In genomic region chr8:124290911-124291691, GRCm38 (mm10) we compare ENCODE assay signal across 9 mouse cellular contexts. TPM values are rescaled to one million over a fixed set of nuclear protein-coding genes. Genes with fewer than 3 reads are reported as not detected.
A peak's percentile ranks its signal among the peaks of the same experiment; 100 is the strongest.
DNase-seq lines count a peak whose midpoint lies in the region; ATAC-seq and TF ChIP-seq lines count a peak whose summit lies in the region.
"Had no signal": no experiment of that assay in that cellular context is flagged by ENCODE, and none has a peak within 500 bp of the region (broad histone marks: within the 10 kb centered on the region; RNA-seq: fewer than 3 reads in every experiment).

No protein-coding gene starts in this region.

- no peak overlapping the region for H3K4me2 ChIP-seq in limb, embryonic 13.5 days (replicated peaks)
- no peak overlapping the region for H3K4me2 ChIP-seq in hindbrain, embryonic 11.5 days (replicated peaks; ENCODE audit: low read depth, low read length)
- H3K4me2 ChIP-seq: hindbrain, embryonic 15.5 days had no signal

- DNase-seq in cerebellum, adult 2 months: peak in 1 of 2 experiments; percentile 68
- no peak for DNase-seq in cerebellum, postnatal 4 days (ENCODE audit: low spot score in 2 of 2)
- no peak for DNase-seq in limb, embryonic 10.5 days (ENCODE audit: low spot score)
- peak; percentile 62 for DNase-seq in R1 (ENCODE audit: low read depth, low spot score)
- no peak for DNase-seq in hindbrain, embryonic 11.5 days (ENCODE audit: low spot score)
- no peak for DNase-seq in embryo, embryonic 11 days

- no peaks in the 10 kb centered on the region for H3K9me3 ChIP-seq in limb, embryonic 13.5 days
- H3K9me3 ChIP-seq in limb, embryonic 10.5 days (replicated peaks): no peaks in the 10 kb centered on the region
- no peaks in the 10 kb centered on the region for H3K9me3 ChIP-seq in hindbrain, embryonic 11.5 days (ENCODE audit: control insufficient read depth, low read length)
- H3K9me3 ChIP-seq: hindbrain, embryonic 15.5 days had no signal

- H3K9ac ChIP-seq in limb, embryonic 13.5 days: no peak overlapping the region
- H3K9ac ChIP-seq in hindbrain, embryonic 11.5 days (ENCODE audit: low read depth, low read length): no peak overlapping the region
- H3K9ac ChIP-seq: hindbrain, embryonic 15.5 days had no signal

- no peak overlapping the region for H3K27ac ChIP-seq in cerebellum, adult 2 months (ENCODE audit: insufficient read depth, low read length)
- H3K27ac ChIP-seq in limb, embryonic 13.5 days: peak overlapping the region; percentile 3; the same call in 1 of the 2 replicates
- H3K27ac ChIP-seq in limb, embryonic 10.5 days: no peak overlapping the region
- no peak overlapping the region; the same call in 1 of the 2 replicates for H3K27ac ChIP-seq in hindbrain, embryonic 11.5 days (ENCODE audit: low read depth, low read length)
- H3K27ac ChIP-seq: hindbrain, embryonic 15.5 days had no signal

- H3K4me3 ChIP-seq in cerebellum, adult 2 months (replicated peaks; ENCODE audit: insufficient read depth, low read depth, low read length): no peak overlapping the region
- no peak overlapping the region for H3K4me3 ChIP-seq in limb, embryonic 13.5 days
- H3K4me3 ChIP-seq in limb, embryonic 10.5 days: no peak overlapping the region
- no peak overlapping the region for H3K4me3 ChIP-seq in hindbrain, embryonic 11.5 days (ENCODE audit: low read depth, low read length)
- H3K4me3 ChIP-seq: hindbrain, embryonic 15.5 days had no signal

- peak; percentile 62; the same call in 1 of the 2 replicates for TF ChIP-seq CTCF in cerebellum, adult 2 months (IDR thresholded peaks at IDR 0.05; ENCODE audit: borderline replicate concordance, insufficient read depth, low read depth, low read length)

- no peaks in the 10 kb centered on the region for H3K27me3 ChIP-seq in cerebellum, adult 2 months (ENCODE audit: control insufficient read depth, insufficient read depth, low read length)
- no peaks in the 10 kb centered on the region for H3K27me3 ChIP-seq in limb, embryonic 13.5 days
- no peaks in the 10 kb centered on the region for H3K27me3 ChIP-seq in limb, embryonic 10.5 days (ENCODE audit: low read depth, poor library complexity, severe bottlenecking)
- H3K27me3 ChIP-seq in hindbrain, embryonic 11.5 days (ENCODE audit: control insufficient read depth, insufficient read depth, low read length): no peaks in the 10 kb centered on the region
- H3K27me3 ChIP-seq: hindbrain, embryonic 15.5 days had no signal

- H3K4me1 ChIP-seq in cerebellum, adult 2 months (ENCODE audit: control insufficient read depth, insufficient read depth, low read length): peaks cover 67% of the 10 kb centered on the region
- H3K4me1 ChIP-seq in limb, embryonic 13.5 days: peaks cover 42% of the 10 kb centered on the region
- H3K4me1 ChIP-seq in limb, embryonic 10.5 days: peaks cover 32% of the 10 kb centered on the region
- H3K4me1 ChIP-seq in hindbrain, embryonic 11.5 days (replicated peaks; ENCODE audit: control insufficient read depth, insufficient read depth, low read length): peaks cover 9% of the 10 kb centered on the region; the same call in 1 of the 2 replicates

- H3K36me3 ChIP-seq in limb, embryonic 13.5 days: peaks cover 4% of the 10 kb centered on the region
- peaks cover 7% of the 10 kb centered on the region; the same call in 1 of the 2 replicates for H3K36me3 ChIP-seq in limb, embryonic 10.5 days
- H3K36me3 ChIP-seq in hindbrain, embryonic 11.5 days (ENCODE audit: control insufficient read depth, insufficient read depth, low read length): no peaks in the 10 kb centered on the region
- H3K36me3 ChIP-seq: hindbrain, embryonic 15.5 days had no signal

- no peak for TF ChIP-seq POLR2A in cerebellum, adult 2 months (IDR thresholded peaks at IDR 0.05; ENCODE audit: borderline replicate concordance, insufficient read depth, low read length)

- ATAC-seq in limb, embryonic 13.5 days (ENCODE audit: low FRiP score, low read depth): no peak
- ATAC-seq in megakaryocyte progenitor cell, adult 5-6 weeks (replicated peaks; ENCODE audit: poor library complexity): peak; percentile 61
- no peak for ATAC-seq in hindbrain, embryonic 11.5 days (ENCODE audit: low FRiP score)

- 61% methylated on average over 9 of the region's 9 CpGs for WGBS in cerebellum, adult 2 months
- WGBS in limb, embryonic 13.5 days: 86% methylated on average over 9 of the region's 9 CpGs
- 93% methylated on average over 9 of the region's 9 CpGs for WGBS in limb, embryonic 10.5 days
- 88% methylated on average over 9 of the region's 9 CpGs for WGBS in hindbrain, embryonic 11.5 days

RNA-seq across cellular contexts. Expression of gene Galnt2, which starts 59.9 kb away (rescaled TPM):
- 22.6 and 23.8 TPM in 2 replicates for polyA plus RNA-seq in cerebellum, adult 2 months (2012; rRNA removed)
- 48.0 and 51.4 TPM in 2 replicates for polyA plus RNA-seq in limb, embryonic 13.5 days (2015; fragmentation: Nextera tagmentation; extraction: Ambion mirVana)
- polyA plus RNA-seq in limb, embryonic 10.5 days (2016; fragmentation: Nextera tagmentation; extraction: Ambion mirVana): 35.0 and 43.7 TPM in 2 replicates
- 50.8 and 51.2 TPM in 2 replicates for total RNA-seq in megakaryocyte progenitor cell, adult 5-6 weeks (2015)
- total RNA-seq in megakaryocyte progenitor cell, adult 5-6 weeks (2017): 20.9 and 36.1 TPM in 2 replicates
- polyA plus RNA-seq in hindbrain, embryonic 11.5 days (2014; fragmentation: Nextera tagmentation; extraction: Ambion mirVana): 47.0 and 53.5 TPM in 2 replicates
